Mouse (Mus musculus) intestine, postnatal 0 days (tissue): ENCODE results near the gene Wbp1l. TPM values are rescaled to one million over a fixed set of nuclear protein-coding genes. Genes with fewer than 3 reads are reported as not detected.
A peak's percentile ranks its signal among the peaks of the same experiment; 100 is the strongest.

ENCODE experiments used
- ATAC-seq: fragments of 200-750 bp; cut with Nextera tagmentation; 2 replicates; pipeline ENCODE4 v1.8.0; 2017; ENCODE audit warnings: mild to moderate bottlenecking, moderate TSS enrichment, moderate library complexity
- H3K27ac ChIP-seq: fragments of 300-500 bp; sonication (generic); 2 replicates; pipeline ENCODE4 v1.5.1; 2014; ENCODE audit warnings: mild to moderate bottlenecking, low read depth, low read length, moderate library complexity
- H3K27me3 ChIP-seq: fragments of 300-500 bp; sonication (generic); replicated peaks from 2 replicates; pipeline ENCODE4 v1.6.1; 2014; ENCODE audit warnings: low read length, mixed read lengths; ENCODE audit not compliant: control insufficient read depth, insufficient read depth
- H3K36me3 ChIP-seq: fragments of 300-500 bp; sonication (generic); 2 replicates; pipeline ENCODE4 v1.6.1; 2014; ENCODE audit warnings: mild to moderate bottlenecking, moderate library complexity; ENCODE audit not compliant: control insufficient read depth, insufficient read depth
- H3K4me1 ChIP-seq: fragments of 300-500 bp; sonication (generic); replicated peaks from 2 replicates; pipeline ENCODE4 v1.6.1; 2014; ENCODE audit warnings: antibody characterized with exemption, low read length, mixed read lengths; ENCODE audit not compliant: control insufficient read depth, insufficient read depth
- H3K4me2 ChIP-seq: fragments of 300-500 bp; sonication (generic); replicated peaks from 2 replicates; pipeline ENCODE4 v1.6.1; 2014; ENCODE audit warnings: low read depth, mild to moderate bottlenecking, moderate library complexity
- H3K4me3 ChIP-seq: fragments of 300-500 bp; sonication (generic); 2 replicates; pipeline ENCODE4 v1.5.1; 2014; ENCODE audit warnings: low read depth, low read length
- H3K9ac ChIP-seq: fragments of 300-500 bp; sonication (generic); 2 replicates; pipeline ENCODE4 v1.6.1; 2014; ENCODE audit warnings: mild to moderate bottlenecking, low read depth, low read length
- H3K9me3 ChIP-seq: fragments of 300-500 bp; sonication (generic); 2 replicates; pipeline ENCODE4 v1.6.1; 2016; ENCODE audit warnings: mixed run types; ENCODE audit not compliant: control insufficient read depth
- CTCF ChIP-seq: sonication (generic); IDR thresholded peaks from 2 replicates; pipeline ENCODE4 v1.5.1; 2016; ENCODE audit warnings: low read depth, mild to moderate bottlenecking, control low read depth, antibody characterized with exemption, moderate library complexity
- WGBS: fragments of 180-500 bp; shearing (Covaris S2); extraction: QIAGEN DNeasy Blood & Tissue Kit; methylation state at CpG from one replicate; pipeline ENCODE4 v1.1.7; 2014; 5-methylcytosine and 5-hydroxymethylcytosine counted together
- polyA plus RNA-seq: library from polyadenylated mRNA; unstranded; fragments of >200 nt; fragmentation: Nextera tagmentation; extraction: Ambion mirVana; gene quantifications from 2 replicates; pipeline ENCODE4 v1.2.1, GENCODE M21; 2015

Wbp1l gene
- polyA plus RNA-seq, 1 experiment from 2014 or later, result 33.1 TPM

- Histone ChIP-seq H3K9ac (no peak overlapping the region), H3K4me3 (peak overlapping the region; percentile 47)
Observed at GRCm38 (mm10) chr19:46706540-46707295, 107.8 kb downstream of the Wbp1l start.

More at GRCm38 (mm10) chr19:46706540-46707295, 107.8 kb downstream of the Wbp1l start:
- Histone ChIP-seq H3K36me3 (peaks cover 10% of the 10 kb centered on the region; the same call in 1 of the 2 replicates), H3K27me3 (no peaks in the 10 kb centered on the region), H3K4me1 (0 out of 2 replicates have a peak, but pooled peaks cover 2% of the 10 kb centered on the region), H3K9me3 (no peaks in the 10 kb centered on the region), H3K4me2 (peak overlapping the region; percentile 80), H3K27ac (peak overlapping the region; percentile 83)
- peak; percentile 44 for ATAC-seq
- no peak for TF ChIP-seq CTCF
- WGBS, result 55% methylated on average over 9 of the region's 9 CpGs

Other genes starting within 250 kb of the Wbp1l start
- 1.1 and 1.3 TPM in 2 replicates for gene 2310034G01Rik, start 248.8 kb upstream of the Wbp1l start, polyA plus RNA-seq
- 100 and 103 TPM in 2 replicates for gene Actr1a, start 203.3 kb upstream of the Wbp1l start, polyA plus RNA-seq
- 9.0 and 9.5 TPM in 2 replicates for gene Sufu, start 202.2 kb upstream of the Wbp1l start, polyA plus RNA-seq
- 16.7 and 17.1 TPM in 2 replicates for gene Trim8, start 97.4 kb upstream of the Wbp1l start, polyA plus RNA-seq
- 21.1 and 25.6 TPM in 2 replicates for gene Arl3, start 25.9 kb upstream of the Wbp1l start, polyA plus RNA-seq
- 5.2 and 6.2 TPM in 2 replicates for gene Sfxn2, start 25.7 kb upstream of the Wbp1l start, polyA plus RNA-seq
- gene Cyp17a1, start 74.1 kb downstream of the Wbp1l start, polyA plus RNA-seq, result not detected in 2 replicates
- gene Borcs7, start 90.8 kb downstream of the Wbp1l start, polyA plus RNA-seq, result 13.5 and 14.4 TPM in 2 replicates
- gene As3mt, start 108.4 kb downstream of the Wbp1l start, polyA plus RNA-seq, result 46.4 and 49.0 TPM in 2 replicates
- 6.5 TPM in 2 replicates for gene Cnnm2, start 162.5 kb downstream of the Wbp1l start, polyA plus RNA-seq